Mouse (Mus musculus) MEL (cell line): ENCODE results near the gene Ppp1r15a. TPM values are rescaled to one million over a fixed set of nuclear protein-coding genes. Genes with fewer than 3 reads are reported as not detected.

Experiments
- DNase-seq: peaks from one replicate; pipeline ENCODE4 v3.0.0; 2011; ENCODE audit warnings: low read depth, low spot score
- H3K27ac ChIP-seq: 2 replicates; pipeline ENCODE4 v1.5.1; 2012; ENCODE audit warnings: low read depth, mild to moderate bottlenecking, control low read depth, low read length, moderate library complexity; ENCODE audit not compliant: control insufficient read depth
- H3K27me3 ChIP-seq, 2 experiments: fragments of 150-350 bp in 1 of 2; sonication (generic) in 1 of 2; 2 replicates each; pipeline ENCODE4 v1.6.1; 2012; ENCODE audit warnings: low read length in 2 of 2, mild to moderate bottlenecking in 2 of 2, improper control_type of control experiment in 1 of 2, moderate library complexity in 1 of 2; ENCODE audit not compliant: insufficient read depth in 2 of 2, control insufficient read depth in 1 of 2
- H3K36me3 ChIP-seq, 2 experiments: 2 replicates each; pipeline ENCODE4 v1.6.1; 2012 to 2014; ENCODE audit warnings: low read length in 2 of 2, improper control_type of control experiment in 1 of 2, inconsistent platforms in 1 of 2, mild to moderate bottlenecking in 1 of 2; ENCODE audit not compliant: insufficient read depth in 2 of 2, control insufficient read depth in 1 of 2
- H3K4me1 ChIP-seq, 2 experiments: fragments of 150-350 bp in 1 of 2; sonication (generic) in 1 of 2; 2 replicates each; pipeline ENCODE4 v1.6.1; 2012; ENCODE audit warnings: low read length in 2 of 2, improper control_type of control experiment in 1 of 2, mild to moderate bottlenecking in 1 of 2; ENCODE audit not compliant: insufficient read depth in 2 of 2, control insufficient read depth in 1 of 2
- H3K4me3 ChIP-seq, 2 experiments: fragments of 150-350 bp in 1 of 2; sonication (generic) in 1 of 2; 2 replicates each; pipeline ENCODE4 v1.5.1; 2012; ENCODE audit warnings: low read depth in 2 of 2, low read length in 2 of 2, mild to moderate bottlenecking in 2 of 2, moderate library complexity in 2 of 2, control low read depth in 1 of 2, improper control_type of control experiment in 1 of 2; ENCODE audit not compliant: control insufficient read depth in 1 of 2, insufficient read depth in 1 of 2
- H3K79me2 ChIP-seq: 2 replicates; pipeline ENCODE4 v1.6.1; 2012; ENCODE audit warnings: mild to moderate bottlenecking, low read length, moderate library complexity; ENCODE audit not compliant: control insufficient read depth, poor library complexity, insufficient read depth
- H3K9ac ChIP-seq: 2 replicates; pipeline ENCODE4 v1.6.1; 2012; ENCODE audit warnings: low read depth, mild to moderate bottlenecking, control low read depth, low read length, moderate library complexity; ENCODE audit not compliant: control insufficient read depth, poor library complexity, severe bottlenecking
- H3K9me3 ChIP-seq: fragments of 150-350 bp; sonication (generic); replicated peaks from 2 replicates; pipeline ENCODE4 v1.6.1; 2012; ENCODE audit warnings: mild to moderate bottlenecking, low read length, improper control_type of control experiment, moderate library complexity; ENCODE audit not compliant: insufficient read depth
- BHLHE40 ChIP-seq: IDR thresholded peaks from 2 replicates; pipeline ENCODE4 v1.6.1; 2012; ENCODE audit warnings: low read depth, mild to moderate bottlenecking, inconsistent platforms, low read length, improper control_type of control experiment, borderline replicate concordance
- CHD2 ChIP-seq: IDR thresholded peaks from 2 replicates; pipeline ENCODE4 v1.6.1; 2011; ENCODE audit warnings: low read length, improper control_type of control experiment
- CTCF ChIP-seq, 3 experiments: IDR thresholded peaks in 2 of 3; conservative IDR thresholded peaks in 1 of 3; 2 replicates each; pipeline ENCODE4 v1.5.1; 2011 to 2012; ENCODE audit warnings: low read length in 3 of 3, low read depth in 2 of 3, mild to moderate bottlenecking in 2 of 3, improper control_type of control experiment in 1 of 3, inconsistent platforms in 1 of 3, mixed read lengths in 1 of 3, moderate library complexity in 1 of 3; ENCODE audit not compliant: control insufficient read depth in 1 of 3, insufficient read depth in 1 of 3, poor library complexity in 1 of 3, severe bottlenecking in 1 of 3
- E2F4 ChIP-seq: IDR thresholded peaks from 2 replicates; pipeline ENCODE4 v1.6.1; 2011; ENCODE audit warnings: low read depth, low read length, improper control_type of control experiment, borderline replicate concordance
- ELF1 ChIP-seq: IDR thresholded peaks from 2 replicates; pipeline ENCODE4 v1.6.1; 2014; ENCODE audit warnings: low read depth, mild to moderate bottlenecking, inconsistent platforms, low read length, improper control_type of control experiment, moderate library complexity
- EP300 ChIP-seq, 2 experiments: IDR thresholded peaks; 2 replicates each; pipeline ENCODE4 v1.6.1; 2011; ENCODE audit warnings: improper control_type of control experiment in 2 of 2, low read length in 2 of 2, low read depth in 1 of 2, mild to moderate bottlenecking in 1 of 2
- ETS1 ChIP-seq: IDR thresholded peaks from 2 replicates; pipeline ENCODE4 v1.6.1; 2012; ENCODE audit warnings: low read depth, mild to moderate bottlenecking, inconsistent platforms, low read length, improper control_type of control experiment, moderate library complexity
- GATA1 ChIP-seq: IDR thresholded peaks from 2 replicates; pipeline ENCODE4 v1.6.1; 2011; ENCODE audit warnings: low read depth, low read length, improper control_type of control experiment
- HCFC1 ChIP-seq: IDR thresholded peaks from 2 replicates; pipeline ENCODE4 v1.6.1; 2012; ENCODE audit warnings: low read depth, mild to moderate bottlenecking, inconsistent platforms, low read length, improper control_type of control experiment, moderate library complexity
- KAT2A ChIP-seq: conservative IDR thresholded peaks from 2 replicates; pipeline ENCODE4 v1.6.1; 2012; ENCODE audit warnings: low read depth, low read length, improper control_type of control experiment, inconsistent platforms
- MAX ChIP-seq: IDR thresholded peaks from 2 replicates; pipeline ENCODE4 v1.6.1; 2011; ENCODE audit warnings: low read length, improper control_type of control experiment
- MEF2A ChIP-seq: IDR thresholded peaks from 2 replicates; pipeline ENCODE4 v1.6.1; 2014; ENCODE audit warnings: low read depth, mild to moderate bottlenecking, inconsistent platforms, low read length, improper control_type of control experiment; ENCODE audit not compliant: poor library complexity, insufficient replicate concordance, severe bottlenecking; ENCODE audit errors: extremely low read depth
- MXI1 ChIP-seq: IDR thresholded peaks from 2 replicates; pipeline ENCODE4 v1.6.1; 2011; ENCODE audit warnings: mild to moderate bottlenecking, low read depth, low read length, improper control_type of control experiment
- MYB ChIP-seq: IDR thresholded peaks from 2 replicates; pipeline ENCODE4 v1.6.1; 2011; ENCODE audit warnings: mild to moderate bottlenecking, low read depth, low read length, improper control_type of control experiment
- MYC ChIP-seq: IDR thresholded peaks from 2 replicates; pipeline ENCODE4 v1.6.1; 2011; ENCODE audit warnings: low read depth, mild to moderate bottlenecking, low read length, improper control_type of control experiment, moderate library complexity
- NELFE ChIP-seq: IDR thresholded peaks from 2 replicates; pipeline ENCODE4 v1.6.1; 2011; ENCODE audit warnings: low read depth, low read length, improper control_type of control experiment
- NRF1 ChIP-seq: IDR thresholded peaks from 2 replicates; pipeline ENCODE4 v1.6.1; 2014; ENCODE audit warnings: low read depth, mild to moderate bottlenecking, inconsistent platforms, low read length, improper control_type of control experiment, moderate library complexity; ENCODE audit not compliant: poor library complexity, insufficient read depth, severe bottlenecking
- POLR2A ChIP-seq, 2 experiments: IDR thresholded peaks; 2 replicates each; pipeline ENCODE4 v1.6.1; 2011 to 2012; ENCODE audit warnings: low read length in 2 of 2, mild to moderate bottlenecking in 2 of 2, control low read depth in 1 of 2, improper control_type of control experiment in 1 of 2, low read depth in 1 of 2, moderate library complexity in 1 of 2; ENCODE audit not compliant: control insufficient read depth in 1 of 2, insufficient read depth in 1 of 2, poor library complexity in 1 of 2
- POLR2AphosphoS2 ChIP-seq: IDR thresholded peaks from 2 replicates; pipeline ENCODE4 v1.6.1; 2011; ENCODE audit warnings: low read length, improper control_type of control experiment
- RAD21 ChIP-seq: IDR thresholded peaks from 2 replicates; pipeline ENCODE4 v1.6.1; 2011; ENCODE audit warnings: mild to moderate bottlenecking, low read depth, low read length, improper control_type of control experiment
- RCOR1 ChIP-seq: IDR thresholded peaks from 2 replicates; pipeline ENCODE4 v1.6.1; 2012; ENCODE audit warnings: low read depth, mild to moderate bottlenecking, inconsistent platforms, low read length, improper control_type of control experiment
- SIN3A ChIP-seq: IDR thresholded peaks from 2 replicates; pipeline ENCODE4 v1.6.1; 2012; ENCODE audit warnings: low read length, improper control_type of control experiment, inconsistent platforms
- TBP ChIP-seq: IDR thresholded peaks from 2 replicates; pipeline ENCODE4 v1.8.0; 2011; ENCODE audit warnings: low read depth, low read length, improper control_type of control experiment
- TCF12 ChIP-seq: IDR thresholded peaks from 2 replicates; pipeline ENCODE4 v1.6.1; 2014; ENCODE audit warnings: low read depth, mild to moderate bottlenecking, inconsistent platforms, low read length, improper control_type of control experiment, moderate library complexity
- USF1 ChIP-seq: IDR thresholded peaks from 2 replicates; pipeline ENCODE4 v1.6.1; 2014; ENCODE audit warnings: low read depth, mild to moderate bottlenecking, inconsistent platforms, low read length, improper control_type of control experiment, moderate library complexity
- USF2 ChIP-seq, 2 experiments: IDR thresholded peaks; 2 replicates each; pipeline ENCODE4 v1.6.1; 2011 to 2012; ENCODE audit warnings: improper control_type of control experiment in 2 of 2, low read length in 2 of 2, borderline replicate concordance in 1 of 2, inconsistent platforms in 1 of 2, low read depth in 1 of 2, mild to moderate bottlenecking in 1 of 2; ENCODE audit not compliant: insufficient read depth in 1 of 2
- ZKSCAN1 ChIP-seq: IDR thresholded peaks from 2 replicates; pipeline ENCODE4 v1.6.1; 2012; ENCODE audit warnings: low read depth, mild to moderate bottlenecking, inconsistent platforms, low read length, improper control_type of control experiment, moderate library complexity
- ZMIZ1 ChIP-seq: IDR thresholded peaks from 2 replicates; pipeline ENCODE4 v1.6.1; 2012; ENCODE audit warnings: low read depth, mild to moderate bottlenecking, inconsistent platforms, low read length, improper control_type of control experiment, moderate library complexity
- ZNF384 ChIP-seq: IDR thresholded peaks from 2 replicates; pipeline ENCODE4 v1.6.1; 2012; ENCODE audit warnings: low read depth, mild to moderate bottlenecking, inconsistent platforms, low read length, improper control_type of control experiment
- polyA plus RNA-seq, 2 experiments: library from polyadenylated mRNA; stranded (reverse) in 1 of 2; unstranded in 1 of 2; fragments of >175 nt in 1 of 2; fragments of >200 nt in 1 of 2; gene quantifications; 2 replicates each; pipeline versions ENCODE4 v1.2.1 to v1.2.4; 2012; ENCODE audit warnings: low replicate concordance in 2 of 2, low read depth in 1 of 2; ENCODE audit not compliant: insufficient read length in 2 of 2, insufficient read depth in 1 of 2, missing spikeins in 1 of 2
- total RNA-seq: library from RNA; depleted of rRNA; stranded (reverse); fragments of 300-350 nt; gene quantifications from 2 replicates; pipeline ENCODE4 v1.2.3, GENCODE M21; 2012

The Ppp1r15a gene
- total and polyA plus RNA-seq, 3 experiments = 27.0 to 78.0 TPM; not detected in 1

DNA sequence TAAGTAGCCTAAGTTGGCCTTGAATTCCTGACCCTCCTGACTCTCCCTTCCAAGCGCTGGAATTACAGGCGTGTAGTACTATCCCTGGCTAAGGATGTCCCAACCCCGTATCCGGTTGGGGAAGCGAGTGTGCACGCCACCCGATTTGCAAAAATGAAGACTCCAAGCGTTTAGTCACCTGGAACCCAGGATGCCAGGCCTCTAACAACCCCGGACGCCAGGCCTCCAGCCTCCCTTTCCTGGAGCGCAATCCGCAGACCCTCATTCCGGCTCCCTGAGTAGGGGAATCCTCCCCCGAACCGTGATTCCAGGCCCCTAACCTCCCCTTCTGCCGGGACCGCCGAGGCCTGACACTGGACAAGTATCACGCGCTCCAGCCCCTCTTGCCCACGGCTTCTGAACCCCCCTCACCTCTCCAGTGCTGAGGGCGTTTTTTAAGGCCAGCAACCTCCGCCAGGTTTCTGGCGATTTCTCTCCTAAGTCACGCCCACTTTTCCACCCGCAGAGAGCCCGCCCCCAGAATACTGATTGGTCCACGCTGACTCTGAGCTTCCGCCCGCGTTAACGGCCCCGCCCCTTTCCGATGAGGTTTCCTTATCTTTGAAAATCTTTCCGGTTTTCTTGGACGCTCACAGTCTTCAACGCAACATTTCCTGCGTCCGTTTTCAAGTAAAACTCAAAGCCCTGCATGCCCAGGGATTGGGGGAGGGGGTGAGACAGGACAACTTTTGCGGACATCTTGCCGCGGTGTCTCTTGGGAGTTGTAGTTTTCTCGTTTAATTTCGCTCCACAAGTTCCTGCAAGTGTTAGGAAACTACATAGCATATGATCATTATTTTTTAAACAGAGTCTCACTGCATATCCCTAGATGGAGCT is 15.9 kb downstream of the Ppp1r15a start, which contains the start of gene Nucb1:
Gene Nucb1, minus strand, starts transcription at position 495 of the 876 bp plus-strand sequence.
- Histone ChIP-seq H3K79me2 (peaks cover 24% of the 10 kb centered on the region), H3K9ac (peak within 1 kb of the TSS; percentile 86), H3K27ac (peak within 1 kb of the TSS; percentile 95), H3K9me3 (no peaks in the 10 kb centered on the region)
- DNase-seq = peak; percentile 98
- TF ChIP-seq GATA1 (peak; percentile 86), ZMIZ1 (peak; percentile 95), TCF12 (peak; percentile 33), MXI1 (peak; percentile 75), MEF2A (no peak), RAD21 (no peak), MYB (0 out of 2 replicates have a peak, but pooled peaks have one; percentile 52), USF2 (IDR thresholded peaks at IDR 0.05; ENCODE audit: borderline replicate concordance in 1 of 2, insufficient read depth in 1 of 2, low read depth in 1 of 2, low read length in 2 of 2) (no peak), KAT2A (peak; percentile 86), TBP (peak; percentile 77; the same call in 1 of the 2 replicates), MAX (no peak), CHD2 (peak; percentile 86), CTCF (IDR thresholded peaks at IDR 0.05 in 2 of 3, conservative IDR thresholded peaks at IDR 0.05 in 1 of 3; ENCODE audit: control insufficient read depth in 1 of 3, insufficient read depth in 1 of 3, low read depth in 2 of 3, low read length in 3 of 3, poor library complexity in 1 of 3, severe bottlenecking in 1 of 3) (peak in 1 of 3 experiments; percentile 12; a peak in 1 of 6 replicates), E2F4 (peak; percentile 75; the same call in 1 of the 2 replicates), ELF1 (peak; percentile 82), ZKSCAN1 (no peak), BHLHE40 (peak; percentile 64), ETS1 (peak; percentile 87), POLR2A (IDR thresholded peaks at IDR 0.05; ENCODE audit: control insufficient read depth in 1 of 2, insufficient read depth in 1 of 2, low read depth in 1 of 2, low read length in 2 of 2, poor library complexity in 1 of 2) (peak; percentile 80 to 94), USF1 (peak; percentile 27; the same call in 1 of the 2 replicates), HCFC1 (peak; percentile 100), POLR2AphosphoS2 (peak; percentile 86; the same call in 1 of the 2 replicates), NELFE (peak; percentile 92), MYC (no peak; the same call in 1 of the 2 replicates), ZNF384 (no peak), SIN3A (peak; percentile 98), RCOR1 (0 out of 2 replicates have a peak, but pooled peaks have one; percentile 48), NRF1 (0 out of 2 replicates have a peak, but pooled peaks have one; percentile 27), EP300 (IDR thresholded peaks at IDR 0.05; ENCODE audit: low read depth in 1 of 2, low read length in 2 of 2) (peak in 1 of 2 experiments; percentile 84; a peak in 3 of 4 replicates)
- TF ChIP-seq, all 39 proteins: peak for 22
- H3K36me3 ChIP-seq = peaks cover 5 to 16% of the 10 kb centered on the region in 2 experiments
- peaks cover 7 to 10% of the 10 kb centered on the region in 2 experiments for H3K4me1 ChIP-seq
- no peaks in the 10 kb centered on the region for H3K27me3 ChIP-seq
- peak within 1 kb of the TSS; percentile 72 to 87 for H3K4me3 ChIP-seq
